Mouse (Mus musculus) kidney, postnatal 14 days (tissue): Measurements from ENCODE around the gene Epb42.
"Not testable (repeated sequence)": the region's sequence is repeated elsewhere in the genome, so short reads cannot be mapped to it uniquely, and the experiment has no call there.

Experiments
- DNase-seq: peaks from one replicate; pipeline ENCODE4 v3.0.0; 2022; ENCODE audit warnings: mixed read lengths

Epb42 gene

GRCm38 (mm10) chr2:121006986-121007385 is 29.9 kb downstream of the Epb42 start:
- peak; percentile 16 for DNase-seq

GRCm38 (mm10) chr2:121004018-121004811 is 32.7 kb downstream of the Epb42 start:
- no peak for DNase-seq

GRCm38 (mm10) chr2:121003586-121003985 is 33.3 kb downstream of the Epb42 start:
- no peak for DNase-seq

- DNase-seq: no peak
Measured at GRCm38 (mm10) chr2:120998863-120999262, 38.0 kb downstream of the Epb42 start.

DNA sequence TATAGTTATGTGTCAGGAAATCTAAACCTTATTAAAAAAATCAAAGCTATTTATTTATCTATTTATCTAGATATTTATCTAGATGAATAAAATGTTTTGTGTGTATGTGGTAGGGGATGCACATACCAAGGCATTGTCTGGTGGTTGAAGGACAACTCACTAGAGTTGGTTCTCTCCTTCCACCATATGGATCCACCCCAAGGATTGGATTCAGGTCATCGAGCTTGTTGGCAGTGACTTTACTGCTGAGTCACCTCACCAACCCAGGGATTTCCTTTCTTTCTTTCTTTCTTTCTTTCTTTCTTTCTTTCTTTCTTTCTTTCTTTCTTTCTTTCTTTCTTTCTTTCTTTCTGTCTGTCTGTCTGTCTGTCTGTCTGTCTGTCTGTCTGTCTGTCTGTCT is 40.3 kb downstream of the Epb42 start:
- not testable (repeated sequence) for DNase-seq

GRCm38 (mm10) chr2:120991196-120991595 is 45.7 kb downstream of the Epb42 start:
- no peak for DNase-seq

DNA sequence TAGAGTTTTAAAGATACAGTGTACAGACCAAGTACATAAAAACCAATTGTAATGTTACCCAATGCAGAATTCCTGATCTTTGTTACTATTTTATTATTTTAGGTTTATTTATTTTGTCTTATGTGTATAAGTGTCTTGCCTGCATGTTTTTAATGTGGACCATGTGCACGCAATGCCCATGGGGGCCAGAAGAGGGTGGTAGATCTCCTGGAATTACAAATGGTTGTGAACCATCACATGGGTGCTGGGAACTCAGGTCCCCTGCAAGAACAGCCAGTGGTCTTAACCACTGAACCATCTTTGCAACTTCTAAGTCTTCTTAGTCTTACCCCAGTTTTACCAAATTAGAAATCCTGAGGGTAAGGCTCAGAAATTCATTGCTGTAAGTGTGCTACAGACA is 51.6 kb downstream of the Epb42 start:
- no peak for DNase-seq

DNA sequence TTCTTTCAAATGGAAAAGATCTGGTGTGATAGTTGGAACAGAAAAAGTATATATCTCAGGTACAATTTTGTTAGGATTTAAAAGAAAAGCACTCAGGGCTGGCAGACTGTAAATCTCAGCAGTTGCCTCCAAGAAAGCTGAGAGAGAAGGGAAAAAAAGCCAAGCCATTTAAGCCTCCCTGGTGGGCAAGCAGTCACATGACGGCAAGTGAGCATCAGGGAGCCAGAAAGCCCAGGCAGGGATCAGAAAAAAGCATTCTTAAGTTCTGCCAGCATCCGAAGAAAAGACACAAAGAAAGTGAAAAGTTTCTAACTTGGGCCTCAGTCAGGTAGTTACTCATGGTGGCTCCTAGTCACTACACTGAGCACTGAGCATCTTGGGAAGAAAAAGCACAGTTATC is 53.3 kb downstream of the Epb42 start:
- DNase-seq: no peak

- DNase-seq: no peak
Measured at GRCm38 (mm10) chr2:120980861-120981260, 56.0 kb downstream of the Epb42 start.

DNA sequence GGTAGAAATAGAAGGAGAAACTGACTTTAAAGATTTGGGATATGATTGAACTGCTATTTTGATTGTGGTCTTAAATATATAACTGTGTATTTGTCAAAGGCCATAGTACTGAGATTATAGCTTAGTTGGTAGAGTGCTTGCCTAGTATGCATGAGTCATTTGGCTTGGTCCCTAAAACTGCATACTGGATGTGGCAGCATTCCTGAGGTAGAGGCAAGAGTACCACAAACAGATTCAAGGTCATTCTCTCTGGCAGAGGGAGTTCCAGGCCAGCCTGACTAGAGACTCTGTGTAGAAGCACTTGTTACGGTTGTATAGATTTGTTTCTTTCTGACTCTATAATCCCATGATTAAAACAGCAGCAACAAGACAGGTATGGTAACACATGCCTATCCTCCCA is 57.1 kb downstream of the Epb42 start:
- DNase-seq: peak; percentile 12

DNA sequence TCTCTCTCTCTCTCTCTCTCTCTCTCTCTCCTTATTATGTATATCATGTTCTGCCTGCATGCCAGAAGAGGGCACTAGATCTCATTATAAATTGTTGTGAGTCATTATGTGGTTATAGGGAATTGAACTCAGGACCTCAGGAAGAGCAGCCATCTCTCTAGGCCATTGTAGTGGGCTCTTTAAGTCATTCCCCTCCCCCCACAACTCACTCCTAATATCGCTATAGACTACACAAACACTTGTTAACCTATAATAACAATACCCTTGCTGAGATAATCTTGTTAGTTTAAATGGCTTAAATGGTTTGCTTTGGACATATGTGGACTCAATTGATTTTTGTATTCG is 58.2 kb downstream of the Epb42 start:
- no peak for DNase-seq

GRCm38 (mm10) chr2:120977926-120978692 is 58.8 kb downstream of the Epb42 start:
- no peak for DNase-seq

DNA sequence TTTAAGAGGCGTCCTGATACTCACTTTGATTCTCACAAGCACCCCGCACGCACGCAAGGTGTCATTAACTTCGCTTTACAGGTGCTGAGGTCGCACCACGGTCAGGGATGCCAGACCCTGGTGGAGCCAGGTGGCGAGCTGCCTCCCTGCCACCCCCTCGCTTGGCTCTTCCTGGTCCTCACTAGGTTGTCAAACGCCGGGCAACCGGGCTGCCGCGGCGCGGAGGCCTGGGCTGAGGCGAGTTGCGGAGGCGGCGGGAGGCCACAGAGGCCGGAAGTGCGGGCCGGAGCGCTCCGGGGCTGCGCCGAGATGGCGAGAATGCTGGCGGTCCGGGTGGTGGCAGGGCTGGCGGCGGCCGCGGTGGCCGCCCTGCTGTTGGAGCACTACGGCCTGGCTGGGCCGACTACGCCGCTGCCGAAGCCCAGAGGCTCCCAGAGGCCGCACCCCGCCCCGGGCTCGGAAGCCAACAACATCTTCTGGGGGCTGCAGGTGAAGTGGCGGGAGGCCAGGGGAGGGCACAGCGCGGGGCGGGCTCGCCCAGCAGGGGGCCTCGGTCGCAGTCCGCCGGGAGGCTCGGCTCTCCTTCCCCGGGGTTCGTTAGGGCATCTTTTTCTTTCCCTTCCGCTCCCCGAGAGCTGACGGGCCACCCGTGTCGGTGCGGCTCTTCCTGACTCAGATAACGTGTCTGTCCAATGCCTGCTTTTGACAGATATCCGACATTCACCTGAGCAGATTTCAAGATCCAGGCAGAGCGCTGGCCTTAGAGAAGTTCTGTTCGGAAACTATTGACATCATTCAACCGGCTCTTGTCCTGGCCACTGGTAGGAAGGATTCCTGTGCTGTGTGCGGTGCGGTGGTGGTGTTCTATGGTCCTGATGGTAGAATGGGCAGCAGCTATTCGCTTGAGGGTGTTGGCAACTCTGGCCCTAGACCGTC is 59.6 kb downstream of the Epb42 start, which contains the start of gene Tmem62:
Gene Tmem62, plus strand, starts transcription at position 28 of the 936 bp plus-strand sequence.
- DNase-seq: peak; percentile 78

GRCm38 (mm10) chr2:120976308-120976707 is 60.6 kb downstream of the Epb42 start:
- DNase-seq: no peak

- DNase-seq: peak; percentile 18
Measured at GRCm38 (mm10) chr2:120972964-120973363, 63.9 kb downstream of the Epb42 start.

GRCm38 (mm10) chr2:120972257-120972656 is 64.6 kb downstream of the Epb42 start:
- not testable (repeated sequence) for DNase-seq

- DNase-seq: no peak
Measured at GRCm38 (mm10) chr2:120971766-120972165, 65.1 kb downstream of the Epb42 start.

DNA sequence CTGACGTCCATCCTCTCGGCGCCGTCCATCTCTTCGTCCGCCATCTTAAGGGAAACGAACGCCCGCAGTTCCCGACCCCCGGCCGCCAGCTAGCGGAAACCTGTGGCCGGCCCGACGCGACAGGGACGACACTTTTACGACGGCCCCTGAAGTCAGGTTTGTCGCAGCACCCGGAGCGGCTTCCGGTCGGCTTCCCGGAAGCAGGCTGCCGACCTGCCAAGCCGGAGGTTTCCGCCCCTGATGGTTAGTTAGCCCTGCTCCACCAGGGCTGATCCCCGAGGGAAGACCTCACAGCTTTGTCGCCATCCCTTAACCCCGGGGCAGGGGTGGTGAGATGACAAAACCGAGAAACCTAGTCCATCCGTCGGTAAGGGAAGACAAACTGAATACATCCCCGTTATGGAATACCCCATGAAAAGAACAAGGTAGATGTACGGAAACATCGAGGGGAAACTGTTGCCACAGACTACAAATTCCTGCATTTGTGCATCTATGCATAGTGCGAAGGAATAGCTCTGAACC is 66.3 kb downstream of the Epb42 start, which contains the start of gene Ubr1:
Gene Ubr1, minus strand, starts transcription at position 157 of the 522 bp plus-strand sequence.
- DNase-seq: peak; percentile 92

GRCm38 (mm10) chr2:120970045-120970539 is 66.8 kb downstream of the Epb42 start:
- no peak for DNase-seq
